Mouse (Mus musculus) hindbrain, embryonic 12.5 days (tissue): ENCODE data around the gene Lrrc75a. TPM values are rescaled to one million over a fixed set of nuclear protein-coding genes. Genes with fewer than 3 reads are reported as not detected.

Experiments
- ATAC-seq: fragments of 200-750 bp; cut with Nextera tagmentation; 2 replicates; pipeline ENCODE4 v1.8.0; 2017; ENCODE audit warnings: moderate TSS enrichment; ENCODE audit not compliant: low FRiP score
- H3K27ac ChIP-seq: fragments of 300-500 bp; sonication (generic); 2 replicates; pipeline ENCODE4 v1.5.1; 2016; ENCODE audit warnings: mild to moderate bottlenecking
- H3K27me3 ChIP-seq: fragments of 300-500 bp; sonication (generic); 2 replicates; pipeline ENCODE4 v1.6.1; 2016; ENCODE audit warnings: mild to moderate bottlenecking
- H3K36me3 ChIP-seq: fragments of 300-500 bp; sonication (generic); 2 replicates; pipeline ENCODE4 v1.6.1; 2016; ENCODE audit warnings: mild to moderate bottlenecking
- H3K4me1 ChIP-seq: fragments of 300-500 bp; sonication (generic); 2 replicates; pipeline ENCODE4 v1.6.1; 2016
- H3K4me2 ChIP-seq: fragments of 300-500 bp; sonication (generic); replicated peaks from 2 replicates; pipeline ENCODE4 v1.6.1; 2016; ENCODE audit warnings: mild to moderate bottlenecking
- H3K4me3 ChIP-seq: fragments of 300-500 bp; sonication (generic); 2 replicates; pipeline ENCODE4 v1.5.1; 2016; ENCODE audit warnings: mild to moderate bottlenecking
- H3K9ac ChIP-seq: fragments of 300-500 bp; sonication (generic); 2 replicates; pipeline ENCODE4 v1.6.1; 2016; ENCODE audit warnings: mild to moderate bottlenecking, moderate library complexity
- H3K9me3 ChIP-seq: fragments of 300-500 bp; sonication (generic); replicated peaks from 2 replicates; pipeline ENCODE4 v1.6.1; 2016; ENCODE audit warnings: mild to moderate bottlenecking
- WGBS: fragments of 180-500 bp; shearing (Covaris S2); methylation state at CpG from one replicate; pipeline ENCODE4 v1.1.7; 2016; 5-methylcytosine and 5-hydroxymethylcytosine counted together
- polyA plus RNA-seq: library from polyadenylated mRNA; unstranded; fragments of >200 nt; fragmentation: Nextera tagmentation; extraction: Ambion mirVana; gene quantifications from 2 replicates; pipeline ENCODE4 v1.2.1, GENCODE M21; 2016

Gene Lrrc75a
- polyA plus RNA-seq, 1 experiment from 2014 or later: 18.0 TPM

- peaks cover 28% of the 10 kb centered on the region for H3K36me3 ChIP-seq
- no peaks in the 10 kb centered on the region for H3K9me3 ChIP-seq
- peak; percentile 21 for ATAC-seq
- no peaks in the 10 kb centered on the region for H3K27me3 ChIP-seq
- H3K4me2 ChIP-seq: peak overlapping the region; percentile 51
- peak overlapping the region; percentile 86 for H3K4me3 ChIP-seq
- peak overlapping the region; percentile 92 for H3K27ac ChIP-seq
- WGBS: 14% methylated on average over 17 of the region's 17 CpGs
- H3K9ac ChIP-seq: peak overlapping the region; percentile 97
- H3K4me1 ChIP-seq: peaks cover 41% of the 10 kb centered on the region
Observed at GRCm38 (mm10) chr11:62601732-62602618, 46.3 kb downstream of the Lrrc75a start.

GRCm38 (mm10) chr11:62598571-62598970 is 49.8 kb downstream of the Lrrc75a start:
- peaks cover 10% of the 10 kb centered on the region; the same call in 1 of the 2 replicates for H3K4me1 ChIP-seq
- H3K9ac ChIP-seq: no peak overlapping the region
- 89% methylated on average over 4 of the region's 4 CpGs for WGBS
- no peak overlapping the region for H3K27ac ChIP-seq
- ATAC-seq: no peak
- no peaks in the 10 kb centered on the region for H3K36me3 ChIP-seq
- no peaks in the 10 kb centered on the region for H3K9me3 ChIP-seq
- H3K27me3 ChIP-seq: no peaks in the 10 kb centered on the region
- no peak overlapping the region for H3K4me3 ChIP-seq
- no peak overlapping the region for H3K4me2 ChIP-seq

GRCm38 (mm10) chr11:62591904-62592575 is 56.3 kb downstream of the Lrrc75a start:
- H3K4me2 ChIP-seq: no peak overlapping the region
- no peaks in the 10 kb centered on the region for H3K4me1 ChIP-seq
- H3K4me3 ChIP-seq: no peak overlapping the region
- 77% methylated on average over 8 of the region's 8 CpGs for WGBS
- H3K27me3 ChIP-seq: no peaks in the 10 kb centered on the region
- H3K9ac ChIP-seq: no peak overlapping the region
- no peaks in the 10 kb centered on the region for H3K9me3 ChIP-seq
- H3K36me3 ChIP-seq: 0 out of 2 replicates have a peak, but pooled peaks cover 5% of the 10 kb centered on the region
- H3K27ac ChIP-seq: no peak overlapping the region
- ATAC-seq: no peak

GRCm38 (mm10) chr11:62591026-62591425 is 57.3 kb downstream of the Lrrc75a start:
- ATAC-seq: no peak
- Histone ChIP-seq H3K4me2 (no peak overlapping the region), H3K9me3 (no peaks in the 10 kb centered on the region), H3K4me3 (no peak overlapping the region), H3K9ac (no peak overlapping the region), H3K36me3 (0 out of 2 replicates have a peak, but pooled peaks cover 5% of the 10 kb centered on the region), H3K27me3 (no peaks in the 10 kb centered on the region), H3K27ac (no peak overlapping the region), H3K4me1 (no peaks in the 10 kb centered on the region)
- WGBS: 97% methylated on average over 2 of the region's 2 CpGs

GRCm38 (mm10) chr11:62589391-62589790 is 58.9 kb downstream of the Lrrc75a start:
- H3K9ac ChIP-seq: no peak overlapping the region
- H3K4me3 ChIP-seq: no peak overlapping the region
- no peak overlapping the region for H3K4me2 ChIP-seq
- no peak overlapping the region for H3K27ac ChIP-seq
- no peaks in the 10 kb centered on the region for H3K9me3 ChIP-seq
- no peak for ATAC-seq
- 77% methylated on average over 10 of the region's 10 CpGs for WGBS
- no peaks in the 10 kb centered on the region for H3K27me3 ChIP-seq
- H3K4me1 ChIP-seq: no peaks in the 10 kb centered on the region
- H3K36me3 ChIP-seq: 0 out of 2 replicates have a peak, but pooled peaks cover 5% of the 10 kb centered on the region

GRCm38 (mm10) chr11:62587034-62587433 is 61.3 kb downstream of the Lrrc75a start:
- WGBS: 89% methylated on average over 5 of the region's 5 CpGs
- ATAC-seq: no peak
- Histone ChIP-seq H3K4me1 (no peaks in the 10 kb centered on the region), H3K4me2 (no peak overlapping the region), H3K9me3 (no peaks in the 10 kb centered on the region), H3K27me3 (no peaks in the 10 kb centered on the region), H3K9ac (no peak overlapping the region), H3K27ac (no peak overlapping the region), H3K36me3 (0 out of 2 replicates have a peak, but pooled peaks cover 5% of the 10 kb centered on the region), H3K4me3 (no peak overlapping the region)

- WGBS: 79% methylated on average over 9 of the region's 9 CpGs
- Histone ChIP-seq H3K36me3 (0 out of 2 replicates have a peak, but pooled peaks cover 5% of the 10 kb centered on the region), H3K9me3 (no peaks in the 10 kb centered on the region), H3K4me3 (no peak overlapping the region), H3K4me1 (no peaks in the 10 kb centered on the region), H3K9ac (no peak overlapping the region), H3K27ac (no peak overlapping the region), H3K27me3 (no peaks in the 10 kb centered on the region), H3K4me2 (no peak overlapping the region)
- ATAC-seq: no peak
Observed at GRCm38 (mm10) chr11:62584671-62585206, 63.6 kb downstream of the Lrrc75a start.

GRCm38 (mm10) chr11:62583031-62583430 is 65.3 kb downstream of the Lrrc75a start:
- H3K36me3 ChIP-seq: 0 out of 2 replicates have a peak, but pooled peaks cover 5% of the 10 kb centered on the region
- H3K4me2 ChIP-seq: no peak overlapping the region
- whole genome bisulfite sequencing: 71% methylated on average over 6 of the region's 6 CpGs
- ATAC-seq: no peak
- no peak overlapping the region for H3K4me3 ChIP-seq
- no peaks in the 10 kb centered on the region for H3K9me3 ChIP-seq
- H3K27me3 ChIP-seq: peaks cover under 1% of the 10 kb centered on the region; the same call in 1 of the 2 replicates
- no peaks in the 10 kb centered on the region for H3K4me1 ChIP-seq
- no peak overlapping the region for H3K9ac ChIP-seq
- no peak overlapping the region for H3K27ac ChIP-seq

- ATAC-seq: no peak
- H3K4me2 ChIP-seq: peak overlapping the region; percentile 99
- peak overlapping the region; percentile 52 for H3K4me3 ChIP-seq
- peaks cover 16% of the 10 kb centered on the region; the same call in 1 of the 2 replicates for H3K27me3 ChIP-seq
- peaks cover 5% of the 10 kb centered on the region; the same call in 1 of the 2 replicates for H3K4me1 ChIP-seq
- H3K36me3 ChIP-seq: no peaks in the 10 kb centered on the region
- 66% methylated on average over 16 of the region's 16 CpGs for WGBS
- no peaks in the 10 kb centered on the region for H3K9me3 ChIP-seq
- no peak overlapping the region for H3K9ac ChIP-seq
- no peak overlapping the region for H3K27ac ChIP-seq
Observed at GRCm38 (mm10) chr11:62576530-62577152, 71.7 kb downstream of the Lrrc75a start.

- Histone ChIP-seq H3K27ac (peak overlapping the region; percentile 57; the same call in 1 of the 2 replicates), H3K4me2 (peak overlapping the region; percentile 99), H3K4me1 (peaks cover 5% of the 10 kb centered on the region; the same call in 1 of the 2 replicates), H3K9me3 (no peaks in the 10 kb centered on the region), H3K9ac (peak overlapping the region; percentile 74), H3K36me3 (no peaks in the 10 kb centered on the region), H3K27me3 (peaks cover 16% of the 10 kb centered on the region; the same call in 1 of the 2 replicates), H3K4me3 (peak overlapping the region; percentile 52)
- WGBS: 4% methylated on average over 27 of the region's 27 CpGs
- ATAC-seq: peak; percentile 77
Observed at GRCm38 (mm10) chr11:62575659-62576438, 72.5 kb downstream of the Lrrc75a start.

GRCm38 (mm10) chr11:62575297-62575658 is 73.0 kb downstream of the Lrrc75a start:
- WGBS: under 1% methylated on average over 9 of the region's 9 CpGs
- ATAC-seq: peak; percentile 81
- Histone ChIP-seq H3K4me1 (peaks cover 5% of the 10 kb centered on the region; the same call in 1 of the 2 replicates), H3K4me2 (peak overlapping the region; percentile 99), H3K9me3 (no peaks in the 10 kb centered on the region), H3K27me3 (peaks cover 16% of the 10 kb centered on the region; the same call in 1 of the 2 replicates), H3K27ac (0 out of 2 replicates have a peak overlapping the region, but pooled peaks have one; percentile 57), H3K4me3 (peak overlapping the region; percentile 52), H3K36me3 (no peaks in the 10 kb centered on the region), H3K9ac (peak overlapping the region; percentile 74)
